Mouse (Mus musculus) heart, embryonic 15.5 days (tissue): Measurements from ENCODE around the gene Gm9918. TPM values are rescaled to one million over a fixed set of nuclear protein-coding genes. Genes with fewer than 3 reads are reported as not detected.

Source experiments
- ATAC-seq: fragments of 200-750 bp; cut with Nextera tagmentation; replicated peaks from 2 replicates; pipeline ENCODE4 v1.8.0; 2017; ENCODE audit warnings: low read depth, moderate TSS enrichment; ENCODE audit not compliant: insufficient number of reproducible peaks, insufficient read depth, low FRiP score
- H3K27ac ChIP-seq: fragments of 300-500 bp; sonication (generic); 2 replicates; pipeline ENCODE4 v1.5.1; 2015; ENCODE audit warnings: mild to moderate bottlenecking, inconsistent platforms
- H3K27me3 ChIP-seq: fragments of 300-500 bp; sonication (generic); 2 replicates; pipeline ENCODE4 v1.6.1; 2015; ENCODE audit warnings: inconsistent platforms
- H3K36me3 ChIP-seq: fragments of 300-500 bp; sonication (generic); 2 replicates; pipeline ENCODE4 v1.6.1; 2015; ENCODE audit warnings: mild to moderate bottlenecking, inconsistent platforms
- H3K4me1 ChIP-seq: fragments of 300-500 bp; sonication (generic); replicated peaks from 2 replicates; pipeline ENCODE4 v1.6.1; 2015; ENCODE audit warnings: inconsistent platforms
- H3K4me2 ChIP-seq: fragments of 300-500 bp; sonication (generic); 2 replicates; pipeline ENCODE4 v1.6.1; 2015; ENCODE audit warnings: inconsistent platforms, mild to moderate bottlenecking, moderate library complexity
- H3K4me3 ChIP-seq: fragments of 300-500 bp; sonication (generic); 2 replicates; pipeline ENCODE4 v1.5.1; 2015; ENCODE audit warnings: mild to moderate bottlenecking, inconsistent platforms
- H3K9ac ChIP-seq: fragments of 300-500 bp; sonication (generic); 2 replicates; pipeline ENCODE4 v1.6.1; 2015; ENCODE audit warnings: mild to moderate bottlenecking, inconsistent platforms
- H3K9me3 ChIP-seq: fragments of 300-500 bp; sonication (generic); replicated peaks from 2 replicates; pipeline ENCODE4 v1.6.1; 2016; ENCODE audit warnings: inconsistent platforms
- WGBS: fragments of 180-500 bp; shearing (Covaris S2); methylation state at CpG from one replicate; pipeline ENCODE4 v1.1.7; 2015; ENCODE audit warnings: mixed read lengths; 5-methylcytosine and 5-hydroxymethylcytosine counted together
- polyA plus RNA-seq: library from polyadenylated mRNA; unstranded; fragments of >200 nt; fragmentation: Nextera tagmentation; extraction: Ambion mirVana; gene quantifications from 2 replicates; pipeline ENCODE4 v1.2.1, GENCODE M21; 2015

The Gm9918 gene
- polyA plus RNA-seq, 1 experiment from 2014 or later = not detected

DNA sequence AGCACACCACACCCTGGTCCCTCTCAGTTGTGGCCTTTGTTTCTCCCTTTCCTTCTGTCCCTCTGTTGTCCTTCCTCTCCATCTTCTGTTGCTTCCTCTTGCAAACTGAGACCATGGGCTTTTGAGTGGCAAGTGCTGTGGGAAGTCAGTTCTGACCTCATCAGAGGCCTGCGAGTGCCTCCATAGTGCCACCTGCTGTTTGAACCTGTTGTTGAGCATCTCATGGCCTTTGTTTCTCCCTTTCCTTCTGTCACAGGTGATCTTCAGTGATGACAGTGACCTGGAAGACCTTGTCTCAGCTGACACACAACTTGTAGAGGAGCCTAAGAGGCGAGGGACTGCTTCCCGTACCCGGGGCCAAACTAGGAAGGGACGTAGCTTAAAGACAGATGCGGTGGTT is 45.9 kb downstream of the Gm9918 start:
- Histone ChIP-seq H3K4me3 (no peak overlapping the region), H3K4me1 (no peaks in the 10 kb centered on the region), H3K9me3 (no peaks in the 10 kb centered on the region), H3K4me2 (no peak overlapping the region), H3K36me3 (peaks cover 75% of the 10 kb centered on the region), H3K9ac (no peak overlapping the region), H3K27me3 (no peaks in the 10 kb centered on the region), H3K27ac (no peak overlapping the region)
- no peak for ATAC-seq
- WGBS = 82% methylated on average over 6 of the region's 6 CpGs

Other genes starting within 250 kb of the Gm9918 start
- 33.1 and 213 TPM in 2 replicates for gene Krt18, start 242.4 kb upstream of the Gm9918 start, polyA plus RNA-seq
- 56.5 and 71.8 TPM in 2 replicates for gene Eif4b, start 196.8 kb upstream of the Gm9918 start, polyA plus RNA-seq
- 30.9 and 31.0 TPM in 2 replicates for gene Tns2, start 170.2 kb upstream of the Gm9918 start, polyA plus RNA-seq
- gene Spryd3, start 134.3 kb upstream of the Gm9918 start, polyA plus RNA-seq = 16.0 and 22.4 TPM in 2 replicates
- gene Igfbp6, start 126.2 kb upstream of the Gm9918 start, polyA plus RNA-seq = 9.5 and 10.2 TPM in 2 replicates
- gene Soat2, start 120.0 kb upstream of the Gm9918 start, polyA plus RNA-seq = 0.23 and 0.63 TPM in 2 replicates
- 25.8 and 34.3 TPM in 2 replicates for gene Zfp740, start 67.3 kb upstream of the Gm9918 start, polyA plus RNA-seq
- 31.1 and 47.9 TPM in 2 replicates for gene Csad, start 65.8 kb upstream of the Gm9918 start, polyA plus RNA-seq
- 1.7 and 8.9 TPM in 2 replicates for gene Itgb7, start 38.6 kb upstream of the Gm9918 start, polyA plus RNA-seq
- 7.9 and 15.8 TPM in 2 replicates for gene Rarg, start 13.0 kb upstream of the Gm9918 start, polyA plus RNA-seq
- 39.3 and 47.4 TPM in 2 replicates for gene Mfsd5, start 8.9 kb downstream of the Gm9918 start, polyA plus RNA-seq
- gene Espl1, start 25.7 kb downstream of the Gm9918 start, polyA plus RNA-seq = 14.7 and 20.0 TPM in 2 replicates
- 261 and 296 TPM in 2 replicates for gene Pfdn5, start 55.6 kb downstream of the Gm9918 start, polyA plus RNA-seq
- gene Myg1, start 61.1 kb downstream of the Gm9918 start, polyA plus RNA-seq = 47.9 and 69.2 TPM in 2 replicates
- gene Aaas, start 80.2 kb downstream of the Gm9918 start, polyA plus RNA-seq = 39.1 and 52.4 TPM in 2 replicates
- gene Sp7, start 96.6 kb downstream of the Gm9918 start, polyA plus RNA-seq = 0.15 and 0.22 TPM in 2 replicates
- gene Sp1, start 135.6 kb downstream of the Gm9918 start, polyA plus RNA-seq = 4.7 and 5.0 TPM in 2 replicates
- 4.9 and 5.7 TPM in 2 replicates for gene Amhr2, start 174.8 kb downstream of the Gm9918 start, polyA plus RNA-seq
- gene Prr13, start 188.5 kb downstream of the Gm9918 start, polyA plus RNA-seq = 87.9 and 91.2 TPM in 2 replicates
- 130 and 139 TPM in 2 replicates for gene Pcbp2, start 200.0 kb downstream of the Gm9918 start, polyA plus RNA-seq
- 2.0 and 2.6 TPM in 2 replicates for gene Gm10337, start 233.2 kb downstream of the Gm9918 start, polyA plus RNA-seq
- gene Map3k12, start 246.5 kb downstream of the Gm9918 start, polyA plus RNA-seq = 9.8 and 13.1 TPM in 2 replicates
- 78.3 and 87.9 TPM in 2 replicates for gene Tarbp2, start 247.6 kb downstream of the Gm9918 start, polyA plus RNA-seq